Mouse (Mus musculus): ENCODE measurements around the gene Mnat1. TPM values are rescaled to one million over a fixed set of nuclear protein-coding genes. Genes with fewer than 3 reads are reported as not detected.

Mnat1 gene
- polyA plus RNA-seq, 1 experiment from 2014 or later = 51.6 TPM

DNA sequence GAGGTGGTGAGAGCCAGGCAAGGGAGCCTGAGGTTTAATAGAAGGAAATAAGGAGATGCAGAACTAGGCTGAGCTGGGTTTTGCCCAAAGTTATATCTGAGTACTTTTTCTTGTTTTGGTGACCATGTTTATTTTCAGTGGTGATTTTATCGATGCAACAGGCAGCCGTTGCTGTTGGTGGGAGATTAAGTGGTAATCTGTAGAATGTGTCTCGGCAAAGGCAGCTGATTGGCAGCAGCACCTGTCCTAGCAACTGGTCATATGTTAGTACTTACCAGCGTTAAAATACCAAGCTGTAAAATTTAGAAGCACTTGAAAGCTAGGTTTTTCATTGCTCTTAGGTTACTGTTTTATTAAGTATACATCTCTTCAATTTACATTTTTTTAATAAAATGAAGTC is 83.5 kb downstream of the Mnat1 start:
- H3K4me2 ChIP-seq (ENCODE audit: low read depth, severe bottlenecking) = no peak overlapping the region
- H3K36me3 ChIP-seq (ENCODE audit: control insufficient read depth, insufficient read depth, low read length) = no peaks in the 10 kb centered on the region
- no peaks in the 10 kb centered on the region for H3K27me3 ChIP-seq (ENCODE audit: control insufficient read depth, insufficient read depth, low read length)
- no peak for ATAC-seq (ENCODE audit: insufficient number of reproducible peaks, low FRiP score, low TSS enrichment, low read depth)
- H3K4me3 ChIP-seq (ENCODE audit: low read depth, low read length) = no peak overlapping the region
- DNase-seq (ENCODE audit: low spot score) = no peak
- peaks cover 10% of the 10 kb centered on the region for H3K4me1 ChIP-seq (ENCODE audit: control insufficient read depth, insufficient read depth, low read length)
- no peaks in the 10 kb centered on the region for H3K9me3 ChIP-seq (ENCODE audit: control insufficient read depth, low read length)
- no peak overlapping the region for H3K9ac ChIP-seq (ENCODE audit: low read length)
- H3K27ac ChIP-seq (replicated peaks; ENCODE audit: low read depth, low read length) = no peak overlapping the region
- 38% methylated on average over 4 of the region's 4 CpGs for WGBS

- H3K27ac ChIP-seq (replicated peaks; ENCODE audit: low read depth, low read length) = no peak overlapping the region
- H3K9ac ChIP-seq (ENCODE audit: low read length) = no peak overlapping the region
- H3K4me3 ChIP-seq (ENCODE audit: low read depth, low read length) = no peak overlapping the region
- H3K9me3 ChIP-seq (ENCODE audit: control insufficient read depth, low read length) = no peaks in the 10 kb centered on the region
- no peak overlapping the region for H3K4me2 ChIP-seq (ENCODE audit: low read depth, severe bottlenecking)
- H3K27me3 ChIP-seq (ENCODE audit: control insufficient read depth, insufficient read depth, low read length) = no peaks in the 10 kb centered on the region
- H3K36me3 ChIP-seq (ENCODE audit: control insufficient read depth, insufficient read depth, low read length) = no peaks in the 10 kb centered on the region
- H3K4me1 ChIP-seq (ENCODE audit: control insufficient read depth, insufficient read depth, low read length) = peaks cover 10% of the 10 kb centered on the region
- 79% methylated on average over 1 of the region's 1 CpGs for WGBS
- DNase-seq (ENCODE audit: low spot score) (no peak), ATAC-seq (ENCODE audit: insufficient number of reproducible peaks, low FRiP score, low TSS enrichment, low read depth) (no peak)
Measured at GRCm38 (mm10) chr12:73207461-73207860, 83.9 kb downstream of the Mnat1 start.

GRCm38 (mm10) chr12:73208518-73208917 is 85.0 kb downstream of the Mnat1 start:
- no peak for ATAC-seq (ENCODE audit: insufficient number of reproducible peaks, low FRiP score, low TSS enrichment, low read depth)
- Histone ChIP-seq H3K4me2 (ENCODE audit: low read depth, severe bottlenecking) (no peak overlapping the region), H3K9me3 (ENCODE audit: control insufficient read depth, low read length) (no peaks in the 10 kb centered on the region), H3K4me3 (ENCODE audit: low read depth, low read length) (no peak overlapping the region), H3K4me1 (ENCODE audit: control insufficient read depth, insufficient read depth, low read length) (peaks cover 10% of the 10 kb centered on the region), H3K36me3 (ENCODE audit: control insufficient read depth, insufficient read depth, low read length) (no peaks in the 10 kb centered on the region), H3K27ac (replicated peaks; ENCODE audit: low read depth, low read length) (no peak overlapping the region), H3K27me3 (ENCODE audit: control insufficient read depth, insufficient read depth, low read length) (no peaks in the 10 kb centered on the region), H3K9ac (ENCODE audit: low read length) (no peak overlapping the region)
- no peak for DNase-seq (ENCODE audit: low spot score)
- 94% methylated on average over 4 of the region's 4 CpGs for WGBS

DNA sequence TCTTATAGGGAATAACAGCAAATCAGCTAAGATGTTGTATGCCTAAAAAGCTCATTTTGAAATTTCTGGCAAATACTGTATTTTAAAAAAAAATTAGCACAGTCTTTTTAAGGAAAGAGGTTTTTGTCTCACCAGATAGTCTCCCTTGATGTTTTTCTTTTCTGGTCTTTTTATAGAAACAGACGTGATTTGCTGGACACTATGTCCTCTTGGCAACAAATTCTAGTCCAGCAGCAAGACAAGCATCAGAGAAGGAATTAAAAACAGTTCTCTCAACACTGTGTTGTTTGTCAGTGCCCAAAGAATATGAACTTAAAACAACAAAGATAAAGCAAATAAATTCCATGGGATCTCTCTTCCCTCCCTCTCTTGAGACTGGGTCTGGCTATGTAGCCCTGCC is 85.6 kb downstream of the Mnat1 start:
- no peak for ATAC-seq (ENCODE audit: insufficient number of reproducible peaks, low FRiP score, low TSS enrichment, low read depth)

DNA sequence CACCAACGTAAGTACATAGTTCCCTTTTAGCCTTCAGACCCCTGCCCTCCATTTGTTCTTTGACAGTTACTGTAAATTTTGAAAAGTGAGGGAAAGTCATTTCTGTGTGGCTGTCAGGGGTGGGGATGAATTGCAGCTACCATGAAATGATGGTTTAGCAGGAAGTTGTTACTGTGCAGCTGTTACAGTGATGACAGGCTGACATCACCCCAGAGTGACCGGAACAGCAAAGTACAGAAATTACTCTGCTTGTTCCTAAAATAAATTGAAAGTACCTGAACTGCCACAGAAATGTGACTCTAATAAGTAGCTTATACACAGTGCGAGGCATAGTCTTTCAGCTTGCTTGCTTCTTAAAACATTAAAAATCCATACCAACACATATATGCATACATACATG is 86.9 kb downstream of the Mnat1 start:
- no peak for DNase-seq (ENCODE audit: low spot score)
- no peaks in the 10 kb centered on the region for H3K36me3 ChIP-seq (ENCODE audit: control insufficient read depth, insufficient read depth, low read length)
- H3K4me2 ChIP-seq (ENCODE audit: low read depth, severe bottlenecking) = no peak overlapping the region
- H3K27me3 ChIP-seq (ENCODE audit: control insufficient read depth, insufficient read depth, low read length) = no peaks in the 10 kb centered on the region
- ATAC-seq (ENCODE audit: insufficient number of reproducible peaks, low FRiP score, low TSS enrichment, low read depth) = no peak
- no peaks in the 10 kb centered on the region for H3K9me3 ChIP-seq (ENCODE audit: control insufficient read depth, low read length)
- no peak overlapping the region for H3K4me3 ChIP-seq (ENCODE audit: low read depth, low read length)
- H3K4me1 ChIP-seq (ENCODE audit: control insufficient read depth, insufficient read depth, low read length) = peaks cover 10% of the 10 kb centered on the region
- H3K9ac ChIP-seq (ENCODE audit: low read length) = no peak overlapping the region
- no peak overlapping the region for H3K27ac ChIP-seq (replicated peaks; ENCODE audit: low read depth, low read length)
- WGBS = 64% methylated on average over 3 of the region's 3 CpGs

More for the DNA sequence above, 85.6 kb downstream of the Mnat1 start:
- no peak overlapping the region for H3K4me2 ChIP-seq (ENCODE audit: low read depth, severe bottlenecking)
- H3K9me3 ChIP-seq (ENCODE audit: control insufficient read depth, low read length) = no peaks in the 10 kb centered on the region
- DNase-seq (ENCODE audit: low spot score) = no peak
- H3K4me3 ChIP-seq (ENCODE audit: low read depth, low read length) = no peak overlapping the region
- no peak overlapping the region for H3K9ac ChIP-seq (ENCODE audit: low read length)
- no peaks in the 10 kb centered on the region for H3K27me3 ChIP-seq (ENCODE audit: control insufficient read depth, insufficient read depth, low read length)
- H3K36me3 ChIP-seq (ENCODE audit: control insufficient read depth, insufficient read depth, low read length) = no peaks in the 10 kb centered on the region
- no peak overlapping the region for H3K27ac ChIP-seq (replicated peaks; ENCODE audit: low read depth, low read length)
- peaks cover 10% of the 10 kb centered on the region for H3K4me1 ChIP-seq (ENCODE audit: control insufficient read depth, insufficient read depth, low read length)
- 82% methylated on average over 1 of the region's 1 CpGs for WGBS

- DNase-seq (ENCODE audit: low spot score) (no peak), ATAC-seq (ENCODE audit: insufficient number of reproducible peaks, low FRiP score, low TSS enrichment, low read depth) (no peak)
- Histone ChIP-seq H3K27ac (replicated peaks; ENCODE audit: low read depth, low read length) (no peak overlapping the region), H3K9ac (ENCODE audit: low read length) (no peak overlapping the region), H3K36me3 (ENCODE audit: control insufficient read depth, insufficient read depth, low read length) (peaks cover 7% of the 10 kb centered on the region; the same call in 1 of the 2 replicates), H3K4me3 (ENCODE audit: low read depth, low read length) (no peak overlapping the region), H3K4me1 (ENCODE audit: control insufficient read depth, insufficient read depth, low read length) (no peaks in the 10 kb centered on the region), H3K9me3 (ENCODE audit: control insufficient read depth, low read length) (no peaks in the 10 kb centered on the region), H3K27me3 (ENCODE audit: control insufficient read depth, insufficient read depth, low read length) (no peaks in the 10 kb centered on the region), H3K4me2 (ENCODE audit: low read depth, severe bottlenecking) (no peak overlapping the region)
- 88% methylated on average over 5 of the region's 5 CpGs for WGBS
Measured at GRCm38 (mm10) chr12:73215773-73216172, 92.3 kb downstream of the Mnat1 start.

DNA sequence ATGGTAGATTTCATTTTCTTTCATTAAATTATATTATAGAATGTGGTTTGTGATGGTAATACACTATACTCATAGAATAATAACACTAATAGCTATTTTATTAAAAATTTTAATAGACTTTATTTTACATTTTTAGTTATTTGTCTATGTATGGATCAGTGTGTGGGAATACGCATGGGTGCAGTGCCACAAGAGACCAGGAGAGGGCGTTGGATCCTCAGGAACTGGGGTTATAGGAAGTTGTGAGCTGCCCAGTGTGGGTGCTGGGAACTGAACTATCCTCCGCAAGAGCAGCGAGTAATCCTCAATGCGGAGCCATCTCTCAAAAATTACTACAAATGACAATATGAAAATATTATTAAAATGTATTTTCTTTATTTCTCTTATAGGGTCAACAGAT is 95.1 kb downstream of the Mnat1 start:
- no peak for ATAC-seq (ENCODE audit: insufficient number of reproducible peaks, low FRiP score, low TSS enrichment, low read depth)

GRCm38 (mm10) chr12:73221235-73221634 is 97.7 kb downstream of the Mnat1 start:
- Histone ChIP-seq H3K4me2 (ENCODE audit: low read depth, severe bottlenecking) (no peak overlapping the region), H3K4me3 (ENCODE audit: low read depth, low read length) (no peak overlapping the region), H3K9ac (ENCODE audit: low read length) (no peak overlapping the region), H3K4me1 (ENCODE audit: control insufficient read depth, insufficient read depth, low read length) (no peaks in the 10 kb centered on the region), H3K27me3 (ENCODE audit: control insufficient read depth, insufficient read depth, low read length) (no peaks in the 10 kb centered on the region), H3K27ac (replicated peaks; ENCODE audit: low read depth, low read length) (no peak overlapping the region), H3K9me3 (ENCODE audit: control insufficient read depth, low read length) (no peaks in the 10 kb centered on the region), H3K36me3 (ENCODE audit: control insufficient read depth, insufficient read depth, low read length) (peaks cover 7% of the 10 kb centered on the region; the same call in 1 of the 2 replicates)
- no peak for DNase-seq (ENCODE audit: low spot score)
- 85% methylated on average over 3 of the region's 3 CpGs for WGBS
- ATAC-seq (ENCODE audit: insufficient number of reproducible peaks, low FRiP score, low TSS enrichment, low read depth) = no peak

More for the DNA sequence above, 95.1 kb downstream of the Mnat1 start:
- Histone ChIP-seq H3K27me3 (ENCODE audit: control insufficient read depth, insufficient read depth, low read length) (no peaks in the 10 kb centered on the region), H3K4me3 (ENCODE audit: low read depth, low read length) (no peak overlapping the region), H3K9me3 (ENCODE audit: control insufficient read depth, low read length) (no peaks in the 10 kb centered on the region), H3K9ac (ENCODE audit: low read length) (no peak overlapping the region), H3K36me3 (ENCODE audit: control insufficient read depth, insufficient read depth, low read length) (peaks cover 7% of the 10 kb centered on the region; the same call in 1 of the 2 replicates), H3K27ac (replicated peaks; ENCODE audit: low read depth, low read length) (no peak overlapping the region), H3K4me2 (ENCODE audit: low read depth, severe bottlenecking) (no peak overlapping the region), H3K4me1 (ENCODE audit: control insufficient read depth, insufficient read depth, low read length) (no peaks in the 10 kb centered on the region)
- no peak for DNase-seq (ENCODE audit: low spot score)
- WGBS = 89% methylated on average over 5 of the region's 5 CpGs

DNA sequence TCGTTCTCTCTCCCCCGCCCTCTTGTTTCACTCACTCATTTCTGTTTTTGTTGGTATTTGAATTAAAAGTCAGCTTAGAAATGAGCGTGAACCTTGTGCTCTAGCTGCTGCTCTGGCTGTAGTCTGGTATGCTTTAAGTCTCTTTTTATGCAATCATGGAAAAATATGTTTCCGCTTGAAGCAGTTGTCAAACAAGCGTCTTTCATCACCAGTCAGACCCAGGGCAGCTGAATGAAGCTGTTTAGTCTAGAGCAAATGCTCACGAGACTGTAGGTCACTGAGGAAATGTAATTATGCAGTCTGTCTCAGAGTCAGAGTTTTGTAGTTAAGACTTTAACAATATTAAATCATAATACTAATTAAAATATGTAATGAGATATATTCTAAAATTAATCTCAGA is 100.4 kb downstream of the Mnat1 start:
- Histone ChIP-seq H3K27me3 (ENCODE audit: control insufficient read depth, insufficient read depth, low read length) (no peaks in the 10 kb centered on the region), H3K4me2 (ENCODE audit: low read depth, severe bottlenecking) (no peak overlapping the region), H3K27ac (replicated peaks; ENCODE audit: low read depth, low read length) (no peak overlapping the region), H3K9me3 (ENCODE audit: control insufficient read depth, low read length) (no peaks in the 10 kb centered on the region), H3K9ac (ENCODE audit: low read length) (no peak overlapping the region), H3K4me1 (ENCODE audit: control insufficient read depth, insufficient read depth, low read length) (no peaks in the 10 kb centered on the region), H3K36me3 (ENCODE audit: control insufficient read depth, insufficient read depth, low read length) (peaks cover 5% of the 10 kb centered on the region; the same call in 1 of the 2 replicates), H3K4me3 (ENCODE audit: low read depth, low read length) (no peak overlapping the region)
- ATAC-seq (ENCODE audit: insufficient number of reproducible peaks, low FRiP score, low TSS enrichment, low read depth) (0 out of 2 replicates have a peak, but pooled peaks have one; percentile 67), DNase-seq (ENCODE audit: low spot score) (no peak)
- WGBS = 57% methylated on average over 6 of the region's 6 CpGs
